Mouse (Mus musculus) left cerebral cortex, adult 9 months (tissue): Measurements from ENCODE around the gene Fscn1.
A peak's percentile ranks its signal among the peaks of the same experiment; 100 is the strongest.

ENCODE experiments used
- DNase-seq, 2 experiments: peaks; one replicate each; pipeline ENCODE4 v3.0.0; 2022; ENCODE audit warnings: low spot score in 2 of 2

Gene Fscn1

GRCm38 (mm10) chr5:142935642-142936335 lies 24.4 kb upstream of the Fscn1 start:
- DNase-seq, result peak; percentile 66 to 87

- DNase-seq, result peak in 1 of 2 experiments; percentile 89
Observed at GRCm38 (mm10) chr5:142936336-142936719, 23.8 kb upstream of the Fscn1 start.

- DNase-seq, result peak in 1 of 2 experiments; percentile 28
Observed at GRCm38 (mm10) chr5:142937956-142938727, 22.0 kb upstream of the Fscn1 start.

GRCm38 (mm10) chr5:142940393-142940792 lies 19.8 kb upstream of the Fscn1 start:
- DNase-seq, result no peak

GRCm38 (mm10) chr5:142944979-142945682 lies 15.0 kb upstream of the Fscn1 start:
- no peak for DNase-seq

- no peak for DNase-seq
Observed at GRCm38 (mm10) chr5:142947460-142947859, 12.7 kb upstream of the Fscn1 start.

GRCm38 (mm10) chr5:142949580-142949979 lies 10.6 kb upstream of the Fscn1 start:
- no peak for DNase-seq

- DNase-seq, result no peak
Observed at GRCm38 (mm10) chr5:142950405-142950804, 9.7 kb upstream of the Fscn1 start.

GRCm38 (mm10) chr5:142953641-142954040 lies 6.5 kb upstream of the Fscn1 start:
- no peak for DNase-seq

GRCm38 (mm10) chr5:142956956-142957703 lies 3.0 kb upstream of the Fscn1 start:
- no peak for DNase-seq

GRCm38 (mm10) chr5:142958464-142958863 lies 1.7 kb upstream of the Fscn1 start:
- DNase-seq, result no peak

GRCm38 (mm10) chr5:142959156-142959555 lies 987 bp upstream of the Fscn1 start:
- DNase-seq, result no peak

GRCm38 (mm10) chr5:142960775-142961271 lies 680 bp downstream of the Fscn1 start:
- no peak for DNase-seq

- peak in 1 of 2 experiments; percentile 46 for DNase-seq
Observed at GRCm38 (mm10) chr5:142961398-142961880, 1.3 kb downstream of the Fscn1 start.

- DNase-seq, result peak in 1 of 2 experiments; percentile 37
Observed at GRCm38 (mm10) chr5:142961881-142962443, 1.8 kb downstream of the Fscn1 start.

- peak in 1 of 2 experiments; percentile 17 for DNase-seq
Observed at GRCm38 (mm10) chr5:142962444-142962961, 2.4 kb downstream of the Fscn1 start.

- DNase-seq, result peak in 1 of 2 experiments; percentile 75
Observed at GRCm38 (mm10) chr5:142963003-142963704, 3.0 kb downstream of the Fscn1 start.

GRCm38 (mm10) chr5:142963705-142964494 lies 3.8 kb downstream of the Fscn1 start:
- DNase-seq, result peak; percentile 78 to 83

GRCm38 (mm10) chr5:142964650-142965049 lies 4.5 kb downstream of the Fscn1 start:
- no peak for DNase-seq
